Mouse (Mus musculus) adrenal gland, postnatal 4 days (tissue): ENCODE measurements around the gene Rfx5. TPM values are rescaled to one million over a fixed set of nuclear protein-coding genes. Genes with fewer than 3 reads are reported as not detected.
A peak's percentile ranks its signal among the peaks of the same experiment; 100 is the strongest.
"Not testable (repeated sequence)": the region's sequence is repeated elsewhere in the genome, so short reads cannot be mapped to it uniquely, and the experiment has no call there.

Experiments
- DNase-seq, 2 experiments: peaks; one replicate each; pipeline ENCODE4 v3.0.0; 2021 to 2022; ENCODE audit warnings: low spot score in 2 of 2, mixed read lengths in 2 of 2
- long read RNA-seq, 2 experiments: library from polyadenylated mRNA; stranded (forward); transcript quantifications; one replicate each; pipeline ENCODE4 v2.0.0; 2021
- total RNA-seq, 2 experiments: library from RNA; stranded (reverse); gene quantifications; 2 replicates each; pipeline ENCODE4 v1.2.3; 2021

The Rfx5 gene
- total RNA-seq = 10 to 100 TPM; 35.8 to 37.6 TPM
- long read RNA-seq, experiment 1, partial matches to known transcripts = 0 of 1 reads
- long read RNA-seq, experiment 1, other reads (novel, unspliced or antisense) = 1 of 1 reads
- long read RNA-seq, experiment 2, full-length matches to known transcripts = 3 of 7 reads
- long read RNA-seq, experiment 2, partial matches to known transcripts = 1 of 7 reads
- long read RNA-seq, experiment 2, other reads (novel, unspliced or antisense) = 3 of 7 reads

DNA sequence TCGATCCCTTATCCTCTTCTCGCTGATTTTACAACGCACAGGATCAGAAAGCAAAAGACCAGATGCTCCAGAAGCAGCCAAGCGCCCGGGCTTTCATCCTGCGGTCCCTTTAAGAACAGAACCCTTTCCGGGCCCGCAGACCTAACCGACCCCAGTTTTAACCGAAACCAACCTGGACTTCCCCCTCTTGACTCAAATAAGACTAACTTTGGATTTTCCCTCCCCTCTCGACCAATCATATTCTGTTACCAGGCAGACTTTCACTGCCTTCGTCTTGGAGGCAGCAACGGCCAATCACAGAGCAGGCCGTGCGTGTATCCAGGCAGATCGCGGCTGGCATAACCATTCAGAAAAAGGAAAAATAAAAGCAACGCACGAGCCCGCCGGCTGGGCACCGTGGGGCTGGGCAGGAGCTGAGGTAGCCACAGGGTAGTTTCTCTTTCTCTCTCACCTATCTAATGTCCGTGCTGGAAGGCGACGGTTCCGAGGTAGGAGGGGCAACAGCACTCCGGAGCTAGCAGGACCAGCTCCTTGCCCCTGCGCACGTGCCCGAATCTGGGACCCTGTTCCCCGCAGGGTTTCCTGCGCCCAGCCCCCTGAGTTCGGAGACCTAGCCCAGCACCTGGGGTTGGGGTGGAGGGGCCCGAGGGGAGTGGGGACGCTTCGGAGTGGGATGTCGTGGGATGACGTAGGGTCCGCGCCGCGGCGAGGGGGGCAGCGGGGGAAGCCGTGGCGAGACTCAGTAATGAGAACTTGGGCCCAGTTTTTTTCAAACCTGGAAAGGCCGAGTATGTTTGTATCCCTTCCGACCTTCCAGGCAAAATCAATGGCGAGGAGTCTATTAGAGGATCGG, at the start of gene Rfx5:
TSS of gene Rfx5 (plus strand) at position 312 of the 853 bp plus-strand sequence.
- DNase-seq = peak; percentile 64 to 75

DNA sequence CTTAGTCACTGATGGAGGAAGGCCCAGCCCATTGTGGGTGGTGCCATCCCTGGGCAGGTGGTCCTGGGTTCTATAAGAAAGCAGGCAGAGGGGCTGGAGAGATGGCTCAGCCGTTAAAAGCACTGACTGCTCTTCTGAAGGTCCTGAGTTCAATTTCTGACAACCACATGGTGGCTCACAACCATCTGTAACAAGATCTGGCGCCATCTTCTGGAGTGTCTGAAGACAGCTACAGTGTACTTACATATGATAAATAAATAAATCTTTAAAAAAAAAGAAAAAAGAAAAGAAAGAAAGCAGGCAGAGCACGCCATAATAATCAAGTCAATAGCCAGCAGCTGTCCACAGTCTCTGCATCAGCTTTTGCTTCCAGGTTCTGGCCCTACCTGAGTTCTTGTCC, 49.1 kb upstream of the Rfx5 start:
- not testable (repeated sequence) for DNase-seq

DNA sequence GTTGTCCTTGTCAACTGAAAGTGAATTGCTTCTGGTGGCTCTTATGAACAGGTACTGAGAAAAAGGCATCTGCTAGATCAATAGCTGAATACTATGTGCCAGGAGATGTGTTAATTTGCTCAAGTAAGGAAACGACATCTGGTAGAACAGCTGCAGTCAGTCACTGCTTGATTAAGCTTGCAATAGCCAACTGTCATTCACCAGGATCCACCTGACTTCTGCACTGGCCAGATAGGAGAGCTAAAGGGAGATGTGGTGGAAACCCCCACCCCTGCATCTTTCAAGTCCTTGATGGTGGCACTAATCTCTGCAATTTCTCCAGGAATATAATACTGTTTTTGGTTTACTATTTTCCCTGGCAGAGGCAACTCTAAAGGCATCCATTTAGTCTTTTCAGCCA, 47.4 kb upstream of the Rfx5 start:
- DNase-seq = no peak

DNA sequence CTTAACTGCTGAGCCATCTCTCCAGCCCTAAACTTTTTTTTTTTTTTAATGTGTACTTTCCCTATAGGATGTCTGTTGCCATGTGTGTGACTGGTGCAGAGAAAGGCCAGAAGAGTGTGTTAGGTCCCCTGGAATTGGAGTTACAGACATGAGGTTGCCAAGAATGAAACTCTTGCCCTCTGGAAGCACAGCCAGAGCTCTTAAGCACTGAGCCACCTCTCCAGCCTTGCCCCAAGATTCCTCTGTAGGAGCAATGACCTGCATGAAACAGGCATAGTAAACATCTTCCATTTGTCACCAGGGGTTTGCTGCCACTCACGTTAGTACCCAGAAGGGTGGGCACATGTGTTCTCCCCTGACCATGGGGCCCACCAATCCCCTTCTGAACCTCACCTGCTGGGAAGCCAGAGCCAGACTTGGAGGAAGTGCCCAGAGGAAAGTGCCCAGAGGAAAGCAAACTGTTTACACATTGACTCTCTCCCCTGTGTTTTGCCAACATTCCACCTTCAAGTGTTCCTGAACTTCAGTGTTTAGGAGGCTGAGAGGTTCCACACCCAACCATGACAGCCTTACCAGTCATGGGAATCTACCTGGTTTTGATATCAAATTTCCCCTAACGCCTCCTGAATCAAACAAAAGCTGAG, 42.7 kb upstream of the Rfx5 start:
- DNase-seq = no peak

DNA sequence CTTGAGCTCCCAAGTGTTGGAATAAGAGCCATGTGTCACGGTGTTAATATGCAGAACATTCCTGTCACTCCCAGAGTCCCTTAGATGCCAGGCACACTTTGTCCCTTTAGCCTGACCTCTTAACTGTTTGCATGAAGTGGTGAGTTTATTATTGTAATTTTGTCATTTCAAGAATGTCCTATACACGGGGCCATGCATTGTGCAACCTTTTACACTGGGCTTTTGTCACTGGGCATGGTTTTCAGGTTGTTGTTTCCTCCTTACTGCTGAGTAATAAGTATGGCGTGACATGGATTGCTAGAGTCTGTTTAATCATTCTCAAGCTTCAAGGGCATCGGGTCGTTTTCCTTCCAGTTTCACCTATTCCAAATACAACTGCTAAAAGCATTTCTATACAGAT, 40.1 kb upstream of the Rfx5 start:
- DNase-seq = no peak

DNA sequence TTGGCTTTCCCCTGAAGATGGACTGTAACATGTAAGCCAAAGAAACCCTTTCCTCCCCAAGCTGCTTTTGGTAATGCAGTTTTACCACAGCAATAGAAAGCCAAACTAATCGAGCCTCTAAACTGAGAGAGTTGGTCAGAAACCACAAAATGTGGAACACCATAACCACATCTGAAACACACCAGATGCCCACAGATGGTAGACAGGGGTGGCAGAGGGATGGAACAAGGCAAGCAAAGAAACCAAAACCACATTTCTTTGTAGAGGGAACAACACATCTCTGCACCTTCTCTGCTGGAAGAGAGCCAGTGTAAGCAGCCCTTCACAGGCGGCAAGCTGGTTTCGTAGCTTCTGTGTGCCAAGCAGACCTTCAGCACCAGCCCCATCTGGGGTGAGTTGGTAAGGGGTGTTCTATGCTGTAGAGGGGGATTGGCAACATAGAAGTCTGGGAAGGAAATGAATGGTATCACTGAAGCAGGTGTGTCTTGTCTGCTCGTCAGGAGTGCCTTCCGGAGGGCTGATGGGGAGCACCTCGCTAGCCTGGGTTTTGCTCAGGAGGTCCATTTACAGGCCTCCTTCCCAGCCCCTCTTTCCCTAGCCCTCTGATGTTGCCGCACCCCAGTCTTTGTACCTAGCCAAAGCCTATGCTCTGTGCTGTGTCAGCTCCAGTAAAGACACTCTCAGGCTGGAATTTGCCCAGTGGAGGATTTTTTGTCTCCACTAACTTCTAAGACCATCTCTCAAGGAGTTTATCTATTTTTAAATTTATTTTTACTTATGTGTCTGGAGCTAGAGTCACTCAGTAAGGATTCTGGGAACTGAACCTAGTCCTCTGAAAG, 37.8 kb upstream of the Rfx5 start:
- no peak for DNase-seq

DNA sequence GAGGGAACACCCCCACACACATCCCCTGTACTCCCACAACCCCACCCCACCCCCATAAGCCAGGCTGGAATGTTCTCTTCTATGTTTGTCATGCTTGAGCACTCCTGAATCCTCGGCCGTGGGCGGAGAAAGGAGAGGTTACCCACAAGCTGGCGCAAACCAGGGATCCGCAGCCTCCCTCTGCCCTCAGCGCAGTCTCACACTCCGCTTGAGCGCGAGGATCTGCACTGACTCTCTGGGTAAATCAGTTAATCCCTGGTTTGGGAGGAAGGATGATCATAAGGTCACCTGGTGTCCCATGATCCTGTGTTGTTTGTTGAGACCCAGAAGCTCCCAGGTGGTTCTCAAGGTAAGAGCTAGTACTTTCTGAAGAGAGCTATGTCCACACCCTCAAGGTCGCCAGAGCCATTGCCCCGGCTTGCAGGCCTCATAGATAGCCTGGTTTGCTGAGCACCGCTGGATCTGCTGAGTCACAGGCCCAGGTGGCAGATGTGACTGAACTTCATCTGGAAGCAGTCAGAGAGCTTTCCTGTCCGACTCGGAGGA, 36.0 kb upstream of the Rfx5 start:
- DNase-seq = no peak

DNA sequence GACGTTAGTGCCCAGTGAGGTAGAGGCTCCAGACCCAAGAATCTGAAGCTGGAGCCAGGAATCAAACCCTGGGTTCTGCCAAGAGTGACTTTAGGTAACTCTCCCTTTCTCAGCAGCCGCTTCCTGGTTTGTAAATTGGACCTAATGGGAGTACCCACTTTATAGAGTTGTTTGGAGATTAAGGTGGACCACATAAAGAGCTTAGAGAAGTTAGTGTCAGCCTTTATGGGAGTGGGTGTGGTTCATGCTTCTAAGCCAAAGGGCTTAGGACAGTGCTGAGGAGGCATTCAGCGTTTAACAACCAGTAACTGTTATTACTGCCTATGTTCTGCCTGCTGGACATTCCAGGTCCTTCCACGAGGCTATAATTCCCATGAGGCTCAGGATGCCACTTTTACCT, 35.0 kb upstream of the Rfx5 start:
- DNase-seq = no peak

DNA sequence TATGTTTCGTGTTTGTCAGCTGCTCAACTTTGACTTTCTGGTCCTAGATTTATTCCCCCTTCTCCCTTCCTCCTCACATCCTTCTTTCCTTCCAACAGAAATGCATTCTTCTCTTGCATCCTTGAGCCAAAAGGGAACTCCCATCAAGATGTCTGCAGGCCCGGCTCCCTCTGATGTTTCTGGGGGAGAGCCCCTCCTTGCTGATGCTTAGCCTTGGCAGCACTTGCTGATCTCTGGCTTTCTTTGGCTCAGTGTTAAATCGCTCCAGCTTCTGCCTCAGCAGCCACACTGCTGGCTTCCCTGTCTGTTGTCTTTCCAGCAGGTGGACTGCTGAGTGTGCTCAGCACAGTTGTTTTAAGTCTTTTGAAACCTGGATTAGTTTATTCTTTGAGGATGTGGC, 32.8 kb upstream of the Rfx5 start:
- DNase-seq = no peak

DNA sequence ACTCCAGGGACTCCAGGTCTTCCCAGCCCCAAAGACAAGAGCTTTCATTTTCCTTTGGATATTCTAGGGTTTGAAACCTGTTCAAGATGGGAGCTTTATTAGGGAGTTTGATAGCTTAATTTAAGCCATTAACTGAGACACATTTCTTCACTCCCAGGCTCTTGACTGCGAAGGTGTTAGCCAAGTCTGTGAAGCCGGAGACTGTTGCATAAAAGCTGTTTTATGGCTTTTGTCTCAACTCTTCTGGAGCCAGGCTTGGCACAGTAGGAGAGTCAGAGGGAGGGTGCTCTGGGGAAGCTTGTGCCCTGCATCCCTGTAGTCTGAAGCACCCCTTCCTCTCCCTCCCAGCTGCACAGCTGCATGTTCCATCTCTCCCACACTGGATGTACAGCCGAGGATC, 31.5 kb upstream of the Rfx5 start:
- DNase-seq = no peak

DNA sequence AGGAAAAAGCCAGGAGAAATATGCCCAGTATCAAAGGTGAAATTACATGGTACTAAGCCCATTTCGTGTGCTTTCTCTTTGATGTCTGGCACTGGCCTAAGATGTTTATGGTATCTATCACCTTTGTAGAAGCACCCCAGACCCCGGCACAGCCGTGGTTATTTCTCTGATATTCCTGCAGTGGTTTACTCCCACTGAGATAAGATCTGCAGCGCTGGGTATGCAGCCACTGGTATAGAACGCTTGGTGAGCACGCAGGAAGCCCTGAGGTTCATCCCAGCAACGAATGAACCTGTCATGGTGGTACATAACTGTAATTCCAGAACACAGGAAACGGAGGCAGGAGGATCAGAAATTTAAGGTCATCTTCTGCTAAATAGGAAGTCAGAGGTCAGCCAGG, 29.2 kb upstream of the Rfx5 start:
- DNase-seq = no peak

DNA sequence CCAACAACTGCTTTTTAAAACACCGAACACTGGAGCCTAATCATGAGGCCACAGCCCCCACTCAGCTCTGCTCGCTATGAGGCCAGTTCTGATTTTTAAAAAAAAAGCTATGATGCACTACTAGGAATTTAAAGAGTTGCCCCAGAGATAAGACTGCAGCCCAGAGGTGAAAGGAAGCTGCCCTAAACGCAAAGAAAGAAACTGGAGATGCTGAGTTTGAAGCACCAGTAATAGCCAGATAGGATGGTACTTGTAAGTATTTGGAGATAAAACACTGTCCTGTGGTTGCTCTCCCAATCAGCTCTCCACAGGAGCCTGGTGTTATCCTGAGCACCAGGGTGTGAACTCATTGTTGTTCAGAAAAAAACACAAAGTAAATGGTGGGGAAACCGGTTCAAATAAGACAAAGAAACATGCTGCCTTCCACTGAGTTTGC, 27.6 kb upstream of the Rfx5 start:
- DNase-seq = not testable (repeated sequence)

DNA sequence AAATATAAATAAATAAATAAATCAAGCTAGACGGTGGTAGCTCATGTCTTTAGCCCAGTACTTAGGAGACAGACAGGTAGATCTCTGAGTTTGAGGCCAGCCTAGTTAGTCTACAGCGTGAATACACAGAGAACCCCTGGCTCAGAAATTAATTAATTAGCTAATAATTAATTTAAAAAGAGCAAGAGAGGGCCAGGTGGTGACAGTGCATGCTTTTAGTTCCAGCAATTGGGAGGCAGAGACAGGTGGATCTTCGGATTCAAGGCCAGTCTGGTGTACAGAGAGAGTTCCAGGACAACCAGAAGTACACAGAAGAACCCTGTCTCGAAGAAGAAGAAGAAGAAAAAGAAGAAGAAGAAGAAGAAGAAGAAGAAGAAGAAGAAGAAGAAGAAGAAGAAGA, 24.9 kb upstream of the Rfx5 start:
- not testable (repeated sequence) for DNase-seq

DNA sequence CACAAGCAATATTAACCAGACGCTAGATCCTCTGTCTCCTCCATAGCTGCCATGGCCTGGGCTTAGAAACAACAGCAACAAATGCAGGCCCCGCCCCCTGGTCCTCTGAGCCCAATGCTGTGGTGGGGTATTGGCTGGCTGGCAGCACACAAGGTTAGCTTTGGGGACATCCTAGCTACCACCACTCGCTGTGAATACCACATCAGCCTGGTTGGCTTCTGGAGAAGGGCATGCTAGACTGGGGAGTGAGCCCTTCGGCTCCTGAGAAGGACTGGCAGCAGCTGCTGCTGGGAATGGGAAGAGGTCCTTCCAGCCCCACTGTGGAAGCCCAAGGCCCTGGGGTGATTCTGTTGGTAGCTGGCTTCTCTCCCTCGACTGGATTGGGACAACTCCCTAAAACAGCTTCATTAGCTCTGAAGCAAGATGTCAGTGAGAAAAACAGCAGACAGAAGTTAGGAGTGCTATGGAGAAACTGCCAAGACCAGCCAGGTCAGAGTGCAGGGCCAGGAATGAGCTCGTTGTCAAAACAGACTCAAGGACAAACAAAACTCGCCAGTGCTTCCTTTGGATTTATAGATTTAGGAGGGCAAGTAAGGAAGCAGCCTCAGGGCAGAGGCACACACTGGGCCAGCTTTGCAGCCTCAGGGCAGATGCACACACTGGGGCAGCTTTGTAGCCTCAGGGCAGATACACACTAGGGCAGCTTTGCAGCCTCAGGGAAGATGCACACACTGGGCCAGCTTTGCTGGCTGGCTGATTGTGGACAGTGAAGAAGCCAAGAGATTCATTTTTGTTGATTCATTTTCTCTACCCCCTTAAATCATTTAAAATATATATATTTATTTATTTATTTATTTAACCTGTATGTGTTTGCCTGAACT, 23.2 kb upstream of the Rfx5 start:
- not testable (repeated sequence) for DNase-seq

DNA sequence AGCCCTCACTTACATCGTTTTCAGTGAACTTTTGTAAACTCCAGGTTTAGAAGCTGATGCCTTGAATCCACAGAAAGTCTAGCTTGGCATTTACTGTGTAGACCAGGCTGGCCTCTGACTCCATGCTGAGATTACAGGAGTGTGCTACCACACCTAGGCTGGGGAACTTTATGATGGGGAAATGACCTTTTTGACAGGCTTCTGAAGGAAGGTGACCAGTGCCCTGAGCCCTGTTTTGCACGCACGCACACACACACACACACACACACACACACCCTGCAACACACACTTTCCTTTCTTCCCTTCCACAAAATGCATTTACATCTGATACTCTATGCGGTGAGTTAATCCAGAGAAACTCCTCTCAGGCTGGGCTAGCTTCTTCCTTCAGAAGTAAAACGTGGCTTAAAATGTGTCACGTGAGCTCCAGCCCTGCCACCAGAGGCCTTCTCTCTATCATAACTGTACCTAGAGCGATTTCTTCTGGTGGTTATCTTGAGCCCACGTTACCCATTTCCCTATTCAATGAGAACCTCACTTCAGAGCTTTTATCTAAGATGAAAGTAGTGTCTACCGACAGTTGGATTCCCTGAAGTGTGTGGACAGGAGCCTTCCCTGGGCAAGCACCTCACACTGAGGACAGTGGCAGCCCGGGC, 22.3 kb upstream of the Rfx5 start:
- DNase-seq = not testable (repeated sequence)

DNA sequence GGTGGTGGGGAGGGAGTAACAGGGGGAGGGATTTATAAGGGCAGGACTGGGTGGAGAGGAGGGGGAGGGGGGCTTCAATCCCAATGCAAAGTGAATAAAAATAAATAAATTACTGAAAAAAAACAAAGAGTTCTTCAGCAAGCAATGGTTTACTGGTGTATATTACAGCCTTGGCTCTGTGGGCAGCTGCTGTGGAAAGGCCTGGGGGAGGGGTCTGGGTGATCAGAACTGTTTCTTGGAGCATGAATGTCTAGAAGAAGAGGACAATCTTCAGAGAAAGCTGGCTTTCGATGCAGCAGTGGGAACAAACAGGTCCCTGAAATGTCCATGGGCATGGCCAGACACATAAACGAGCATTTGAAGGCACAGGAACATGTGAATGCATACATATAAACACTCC, 21.6 kb upstream of the Rfx5 start:
- not testable (repeated sequence) for DNase-seq

DNA sequence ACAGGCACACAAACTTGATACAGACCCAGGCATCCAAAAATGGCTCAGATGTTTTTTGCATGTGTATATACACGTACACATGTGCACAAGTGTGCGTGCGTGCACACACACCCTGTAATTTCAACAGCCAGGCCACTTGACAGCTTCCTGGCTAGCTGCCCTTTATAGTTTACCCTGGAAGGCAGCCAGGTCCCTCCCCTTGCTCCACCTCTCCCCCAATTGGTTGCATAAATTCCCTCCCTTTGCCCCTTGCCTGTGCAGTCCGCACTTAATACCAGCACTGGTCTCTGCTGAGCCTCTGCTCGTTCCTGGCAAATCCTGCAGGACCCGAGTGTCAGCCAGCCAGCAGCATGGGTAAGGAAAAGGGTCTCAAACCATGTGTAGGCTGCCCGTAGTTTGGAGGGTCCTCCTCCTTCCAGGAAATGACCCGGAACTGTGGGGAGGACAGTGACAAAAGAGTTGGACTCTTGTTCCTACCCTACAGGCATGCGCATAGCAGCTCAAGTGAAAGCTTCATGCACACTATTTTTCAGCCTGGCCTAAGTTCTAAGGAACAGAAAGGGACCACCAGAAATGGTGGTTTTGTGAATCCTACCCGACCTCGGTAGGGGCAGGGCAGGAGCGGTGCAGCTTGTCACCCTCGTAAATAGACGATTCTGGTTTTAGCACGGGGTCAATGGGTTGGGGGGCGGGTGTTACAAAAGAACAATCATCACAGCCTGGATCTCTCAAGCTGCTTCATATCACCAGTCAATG, 20.9 kb upstream of the Rfx5 start, which contains the start of gene Selenbp1:
TSS of gene Selenbp1 (plus strand) at position 248 of the 756 bp plus-strand sequence.
- DNase-seq = peak; percentile 73 to 79

DNA sequence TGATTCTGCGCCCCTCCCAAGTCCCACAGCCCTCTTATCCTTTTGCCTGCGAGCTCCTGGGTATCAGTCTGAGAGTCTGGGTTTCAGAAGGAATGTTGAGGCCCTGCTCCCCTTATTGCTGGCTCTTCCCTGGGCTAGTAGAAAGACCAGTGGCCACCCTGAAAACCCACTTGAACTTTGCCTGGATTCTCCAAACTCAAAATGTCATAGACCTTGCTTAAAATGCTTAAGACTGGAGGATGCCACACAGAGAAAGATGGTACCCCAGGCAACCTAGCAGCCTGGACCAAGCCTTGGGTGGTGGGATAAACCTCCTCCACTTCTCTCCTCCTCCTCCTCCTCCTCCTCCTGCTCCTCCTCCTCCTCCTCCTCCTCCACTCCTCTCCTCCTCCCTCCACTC, 20.3 kb upstream of the Rfx5 start:
- DNase-seq = not testable (repeated sequence)
